Mouse (Mus musculus) small intestine, adult 2 months (tissue): ENCODE measurements around the gene Gtf2ird1.

Experiments
- CTCF ChIP-seq: fragments of 200-500 bp; IDR thresholded peaks from 2 replicates; pipeline ENCODE4 v1.5.1; 2012; ENCODE audit warnings: low read depth, mild to moderate bottlenecking, control low read depth, inconsistent platforms, low read length, moderate library complexity, mixed read lengths; ENCODE audit not compliant: insufficient replicate concordance, insufficient read length; ENCODE audit errors: extremely low read depth
- POLR2A ChIP-seq: fragments of 200-500 bp; IDR thresholded peaks from 2 replicates; pipeline ENCODE4 v1.6.1; 2012; ENCODE audit warnings: low read depth, mild to moderate bottlenecking, control low read depth, inconsistent platforms, low read length, moderate library complexity

- TF ChIP-seq POLR2A (no peak), CTCF (no peak)
Observed at GRCm38 (mm10) chr5:134462316-134462715, 5.8 kb upstream of the Gtf2ird1 start.
